Mouse (Mus musculus) heart, embryonic 13.5 days (tissue): ENCODE measurements around the gene Tmem11. TPM values are rescaled to one million over a fixed set of nuclear protein-coding genes. Genes with fewer than 3 reads are reported as not detected.

ENCODE experiments used
- ATAC-seq: fragments of 200-750 bp; cut with Nextera tagmentation; 2 replicates; pipeline ENCODE4 v1.8.0; 2017; ENCODE audit warnings: moderate TSS enrichment; ENCODE audit not compliant: insufficient number of reproducible peaks, low FRiP score, low TSS enrichment; ENCODE audit errors: extremely low read depth
- H3K27ac ChIP-seq: fragments of 300-500 bp; sonication (generic); replicated peaks from 2 replicates; pipeline ENCODE4 v1.5.1; 2015; ENCODE audit warnings: moderate library complexity, mild to moderate bottlenecking, inconsistent platforms
- H3K27me3 ChIP-seq: fragments of 300-500 bp; sonication (generic); replicated peaks from 2 replicates; pipeline ENCODE4 v1.6.1; 2015; ENCODE audit warnings: mild to moderate bottlenecking, inconsistent platforms
- H3K36me3 ChIP-seq: fragments of 300-500 bp; sonication (generic); 2 replicates; pipeline ENCODE4 v1.6.1; 2015; ENCODE audit warnings: mild to moderate bottlenecking, inconsistent platforms
- H3K4me1 ChIP-seq: fragments of 300-500 bp; sonication (generic); 2 replicates; pipeline ENCODE4 v1.6.1; 2015; ENCODE audit warnings: inconsistent platforms
- H3K4me2 ChIP-seq: fragments of 300-500 bp; sonication (generic); 2 replicates; pipeline ENCODE4 v1.6.1; 2015; ENCODE audit warnings: inconsistent platforms, mild to moderate bottlenecking, moderate library complexity
- H3K4me3 ChIP-seq: fragments of 300-500 bp; sonication (generic); 2 replicates; pipeline ENCODE4 v1.5.1; 2015; ENCODE audit warnings: moderate library complexity, mild to moderate bottlenecking, inconsistent platforms
- H3K9ac ChIP-seq: fragments of 300-500 bp; sonication (generic); 2 replicates; pipeline ENCODE4 v1.6.1; 2015; ENCODE audit warnings: inconsistent platforms, mild to moderate bottlenecking, moderate library complexity
- H3K9me3 ChIP-seq: fragments of 300-500 bp; sonication (generic); 2 replicates; pipeline ENCODE4 v1.6.1; 2016; ENCODE audit warnings: inconsistent platforms
- WGBS: fragments of 180-500 bp; shearing (Covaris S2); methylation state at CpG from one replicate; pipeline ENCODE4 v1.1.7; 2015; ENCODE audit warnings: mixed read lengths; 5-methylcytosine and 5-hydroxymethylcytosine counted together
- polyA plus RNA-seq: library from polyadenylated mRNA; unstranded; fragments of >200 nt; fragmentation: Nextera tagmentation; extraction: Ambion mirVana; gene quantifications from 2 replicates; pipeline ENCODE4 v1.2.1, GENCODE M21; 2015

The Tmem11 gene
- 60.6 and 68.6 TPM in 2 replicates for polyA plus RNA-seq

DNA sequence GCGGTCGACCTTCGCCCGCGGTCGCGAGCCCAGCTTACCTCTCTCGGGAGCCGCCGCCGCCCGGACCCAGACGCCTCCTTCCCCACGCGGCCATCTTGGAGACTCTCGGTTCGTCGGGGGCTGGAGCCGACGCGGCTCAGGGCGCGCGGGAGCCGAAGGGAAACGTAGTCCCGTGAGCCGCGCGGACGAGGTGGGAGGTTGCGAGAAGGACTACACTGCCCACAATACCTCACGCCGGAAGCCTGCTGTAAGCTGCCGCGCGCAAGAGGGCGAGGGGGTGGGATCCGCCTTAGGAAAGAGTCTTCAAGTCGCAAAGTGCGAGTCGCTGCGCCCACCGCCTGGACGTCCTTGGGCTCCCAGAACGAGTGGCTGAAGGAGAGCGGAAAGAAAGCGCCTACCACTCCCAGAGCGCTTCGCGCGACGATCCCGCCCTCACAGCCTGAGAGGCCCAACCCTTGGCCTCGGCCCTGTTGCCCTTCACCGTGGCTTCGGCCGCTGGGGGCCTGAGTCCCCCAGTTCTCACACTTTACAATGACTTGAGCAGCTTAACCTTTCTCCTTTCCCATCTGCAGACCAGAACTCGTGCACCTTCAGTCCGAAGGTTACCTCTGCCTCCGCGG lies at the start of gene Tmem11:
TSS of gene Tmem11 (minus strand) at position 598 of the 620 bp plus-strand sequence.
- ATAC-seq, result peak; percentile 90
- Histone ChIP-seq H3K4me3 (peak within 1 kb of the TSS; percentile 99), H3K9me3 (no peaks in the 10 kb centered on the region), H3K27ac (peak within 1 kb of the TSS; percentile 98), H3K9ac (peak within 1 kb of the TSS; percentile 98), H3K4me2 (peak within 1 kb of the TSS; percentile 83), H3K4me1 (peaks cover 49% of the 10 kb centered on the region), H3K36me3 (peaks cover 14% of the 10 kb centered on the region), H3K27me3 (no peaks in the 10 kb centered on the region)
- WGBS, result under 1% methylated on average over 62 of the region's 62 CpGs

DNA sequence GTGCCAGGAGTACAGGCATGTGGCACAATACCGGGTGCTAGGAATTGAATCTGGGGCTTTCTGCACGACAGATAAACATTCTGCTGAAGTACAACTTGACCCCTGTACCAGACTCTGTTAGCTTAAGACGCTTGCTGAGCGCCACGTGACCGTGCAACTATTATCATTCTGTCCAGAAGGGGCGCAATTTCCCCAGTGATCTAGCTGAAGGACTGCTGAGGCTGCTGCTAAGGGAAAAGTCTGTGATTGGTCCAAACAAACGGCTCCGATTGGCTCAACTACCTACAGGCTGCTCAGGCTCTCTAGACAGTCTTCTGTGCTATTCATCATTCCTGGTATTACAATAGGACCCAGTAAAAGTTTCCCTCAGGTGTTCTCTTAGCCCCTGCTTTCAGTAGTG lies 48.2 kb upstream of the Tmem11 start:
- Histone ChIP-seq H3K4me1 (peaks cover 28% of the 10 kb centered on the region), H3K27me3 (no peaks in the 10 kb centered on the region), H3K27ac (0 out of 2 replicates have a peak overlapping the region, but pooled peaks have one; percentile 16), H3K9ac (peak overlapping the region; percentile 55), H3K9me3 (no peaks in the 10 kb centered on the region), H3K36me3 (no peaks in the 10 kb centered on the region), H3K4me2 (peak overlapping the region; percentile 62), H3K4me3 (peak overlapping the region; percentile 24)
- ATAC-seq, result no peak
- under 1% methylated on average over 9 of the region's 9 CpGs for WGBS

DNA sequence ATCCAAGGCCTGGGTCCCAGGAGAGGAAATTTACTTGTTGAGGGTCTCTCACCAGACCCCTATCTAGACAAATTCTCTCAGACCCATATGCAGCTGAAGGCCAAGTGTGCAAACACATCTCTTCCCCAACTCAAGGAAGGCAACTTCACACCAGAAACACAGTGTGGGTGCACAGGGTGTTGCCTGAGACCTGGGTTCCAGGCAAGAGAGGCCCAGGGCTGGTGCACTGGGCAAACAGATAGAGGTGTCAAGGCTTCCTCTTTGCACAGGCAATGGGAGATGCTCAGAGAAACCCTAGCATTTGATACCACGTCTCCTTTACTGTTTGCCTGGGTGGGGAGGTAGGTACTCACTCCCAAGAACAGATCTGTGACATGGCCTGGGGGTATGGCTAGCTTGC lies 45.9 kb upstream of the Tmem11 start:
- no peak overlapping the region for H3K27ac ChIP-seq
- no peak overlapping the region for H3K9ac ChIP-seq
- WGBS, result 65% methylated on average over 1 of the region's 1 CpGs
- H3K4me2 ChIP-seq, result no peak overlapping the region
- no peaks in the 10 kb centered on the region for H3K27me3 ChIP-seq
- no peak for ATAC-seq
- H3K36me3 ChIP-seq, result peaks cover 14% of the 10 kb centered on the region
- H3K4me1 ChIP-seq, result peaks cover 15% of the 10 kb centered on the region
- H3K4me3 ChIP-seq, result no peak overlapping the region
- no peaks in the 10 kb centered on the region for H3K9me3 ChIP-seq

DNA sequence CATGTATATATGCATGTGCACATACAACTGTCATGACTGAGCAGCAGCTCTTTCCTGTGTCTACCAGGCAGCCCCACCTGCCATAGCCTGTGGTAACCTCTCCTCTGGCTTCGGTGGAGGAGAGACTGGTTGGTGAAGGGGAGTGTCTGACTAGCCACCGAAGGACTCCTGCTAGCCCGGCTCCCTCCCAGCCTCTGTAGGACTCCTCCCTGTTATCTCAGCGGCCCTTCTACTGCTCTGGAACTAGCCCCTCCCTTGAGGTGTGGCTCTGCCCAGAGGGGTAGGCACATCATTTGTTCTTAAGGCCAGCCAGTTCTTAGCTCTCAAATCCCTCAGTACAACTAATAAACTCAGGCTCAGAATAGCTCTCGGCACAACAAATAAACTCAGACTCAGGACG lies 45.4 kb upstream of the Tmem11 start:
- 28% methylated on average over 6 of the region's 6 CpGs for WGBS
- H3K27me3 ChIP-seq, result no peaks in the 10 kb centered on the region
- no peak overlapping the region for H3K27ac ChIP-seq
- H3K9me3 ChIP-seq, result no peaks in the 10 kb centered on the region
- H3K9ac ChIP-seq, result no peak overlapping the region
- 0 out of 2 replicates have a peak, but pooled peaks have one; percentile 44 for ATAC-seq
- H3K4me1 ChIP-seq, result peaks cover 13% of the 10 kb centered on the region
- no peak overlapping the region for H3K4me3 ChIP-seq
- peaks cover 15% of the 10 kb centered on the region for H3K36me3 ChIP-seq
- no peak overlapping the region for H3K4me2 ChIP-seq

DNA sequence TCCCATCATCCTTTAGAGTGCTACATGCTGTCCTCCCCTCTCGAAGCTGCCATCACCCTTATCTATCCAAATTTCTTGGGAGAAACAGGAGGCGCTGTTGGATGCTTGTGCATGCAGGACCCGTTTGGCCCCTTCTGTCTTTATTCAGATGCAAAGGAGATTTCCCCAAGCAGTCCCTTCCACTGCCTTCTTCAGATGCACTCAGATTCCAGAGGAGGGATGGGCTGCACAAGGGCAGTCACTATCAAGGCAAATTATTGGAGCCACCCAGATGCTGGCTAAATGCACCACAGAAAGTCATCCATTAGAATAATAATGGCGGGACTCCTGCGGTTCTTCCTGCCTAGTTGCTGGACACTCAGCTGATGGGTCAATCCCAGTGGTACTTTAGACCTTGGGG lies 43.9 kb upstream of the Tmem11 start:
- no peaks in the 10 kb centered on the region for H3K27me3 ChIP-seq
- no peak overlapping the region for H3K4me2 ChIP-seq
- H3K4me1 ChIP-seq, result peaks cover 13% of the 10 kb centered on the region
- 68% methylated on average over 5 of the region's 5 CpGs for WGBS
- H3K36me3 ChIP-seq, result peaks cover 15% of the 10 kb centered on the region
- no peaks in the 10 kb centered on the region for H3K9me3 ChIP-seq
- no peak for ATAC-seq
- H3K27ac ChIP-seq, result no peak overlapping the region
- H3K4me3 ChIP-seq, result no peak overlapping the region
- H3K9ac ChIP-seq, result no peak overlapping the region

DNA sequence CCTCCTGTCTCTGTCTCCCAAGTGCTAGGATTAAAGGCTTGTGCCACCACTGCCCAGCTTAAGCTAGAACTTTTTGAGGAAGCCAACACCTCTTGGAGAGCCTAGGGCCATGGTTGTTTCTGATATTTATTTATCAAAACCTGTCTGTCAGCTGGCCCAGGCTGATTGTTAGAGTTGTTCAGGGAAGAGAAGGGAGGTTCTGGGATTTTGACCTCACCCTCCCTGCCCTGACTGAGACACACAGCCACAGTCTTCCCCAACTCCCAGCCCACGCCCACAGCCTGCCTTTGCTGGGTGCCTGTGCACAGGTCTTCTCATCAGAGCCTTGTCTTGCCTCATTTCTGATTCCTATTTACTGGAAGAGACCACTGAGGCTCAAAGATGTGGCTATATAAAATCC lies 43.1 kb upstream of the Tmem11 start:
- Histone ChIP-seq H3K9me3 (no peaks in the 10 kb centered on the region), H3K4me3 (no peak overlapping the region), H3K27ac (no peak overlapping the region), H3K27me3 (no peaks in the 10 kb centered on the region), H3K9ac (no peak overlapping the region), H3K4me2 (no peak overlapping the region), H3K36me3 (peaks cover 15% of the 10 kb centered on the region), H3K4me1 (peaks cover 8% of the 10 kb centered on the region)
- 96% methylated on average over 1 of the region's 1 CpGs for WGBS
- ATAC-seq, result no peak

DNA sequence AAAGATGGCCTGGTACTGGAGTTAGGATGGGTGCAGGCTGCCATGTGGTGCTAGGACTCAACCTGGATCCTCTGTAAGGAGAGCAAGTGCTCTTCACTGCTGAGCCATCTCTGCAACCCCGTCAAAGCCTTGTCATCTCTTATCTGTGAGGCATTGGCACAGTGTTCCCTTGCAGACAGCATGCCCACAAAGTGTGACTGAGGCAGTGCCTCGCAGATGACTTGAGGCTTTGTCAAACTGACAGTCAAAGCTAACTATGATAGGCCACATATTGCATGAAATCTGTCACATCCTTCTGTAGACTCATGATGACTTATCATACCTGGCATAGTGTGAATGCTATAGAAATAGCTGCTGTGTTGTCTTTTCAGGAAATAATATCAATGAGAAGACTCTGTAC lies 40.9 kb upstream of the Tmem11 start:
- Histone ChIP-seq H3K9me3 (no peaks in the 10 kb centered on the region), H3K4me3 (no peak overlapping the region)

DNA sequence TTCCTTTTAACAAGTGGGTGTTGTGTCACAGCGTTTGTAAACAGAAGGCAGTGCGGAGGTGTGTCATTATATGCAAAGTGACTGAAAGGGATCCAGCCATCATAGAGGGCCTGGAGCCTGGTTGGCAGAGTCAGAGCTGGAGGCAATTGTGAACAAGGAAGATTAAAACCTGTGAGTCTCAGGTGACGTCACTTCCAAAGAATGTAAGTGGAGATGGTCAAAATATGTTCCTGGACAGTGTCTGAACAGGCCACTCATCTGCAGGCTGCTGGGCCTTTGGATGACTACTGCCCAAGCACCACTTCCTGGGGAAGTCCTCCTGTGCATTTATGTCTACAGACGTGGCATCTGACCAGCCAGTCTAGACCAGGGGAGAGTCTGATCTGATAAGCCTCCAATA lies 36.1 kb upstream of the Tmem11 start:
- H3K9ac ChIP-seq, result no peak overlapping the region
- no peaks in the 10 kb centered on the region for H3K27me3 ChIP-seq
- peak overlapping the region; percentile 85 for H3K27ac ChIP-seq
- no peaks in the 10 kb centered on the region for H3K9me3 ChIP-seq
- no peak overlapping the region for H3K4me3 ChIP-seq
- H3K4me1 ChIP-seq, result peaks cover 39% of the 10 kb centered on the region
- ATAC-seq, result no peak
- peaks cover 4% of the 10 kb centered on the region; the same call in 1 of the 2 replicates for H3K36me3 ChIP-seq
- 52% methylated on average over 4 of the region's 4 CpGs for WGBS
- peak overlapping the region; percentile 84; the same call in 1 of the 2 replicates for H3K4me2 ChIP-seq

More for the DNA sequence above, 40.9 kb upstream of the Tmem11 start:
- Histone ChIP-seq H3K27ac (no peak overlapping the region), H3K9ac (no peak overlapping the region), H3K36me3 (peaks cover 15% of the 10 kb centered on the region), H3K4me1 (peaks cover 8% of the 10 kb centered on the region), H3K4me2 (no peak overlapping the region), H3K27me3 (no peaks in the 10 kb centered on the region)
- 47% methylated on average over 2 of the region's 2 CpGs for WGBS
- no peak for ATAC-seq

DNA sequence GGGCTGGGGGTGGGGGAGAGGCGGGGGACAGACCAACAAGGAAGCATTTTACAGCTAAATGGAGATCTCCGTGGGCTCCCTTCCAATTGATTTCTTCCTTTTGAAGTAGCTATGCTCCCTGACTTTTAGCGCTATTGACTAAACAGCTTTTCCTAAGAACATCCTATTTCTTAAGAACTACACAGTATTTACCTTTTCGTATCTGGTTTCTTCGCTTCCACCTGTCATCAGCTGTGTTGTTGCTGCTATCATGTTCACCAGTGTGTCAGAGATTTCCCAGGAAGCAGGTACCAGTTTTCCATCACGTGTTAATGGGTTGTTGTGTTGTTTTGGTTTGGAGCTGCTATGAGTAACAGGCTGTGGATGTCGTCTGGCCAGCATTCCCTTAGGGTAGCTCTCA lies 35.4 kb upstream of the Tmem11 start, which contains the start of gene Natd1:
TSS of gene Natd1 (minus strand) at position 260 of the 400 bp plus-strand sequence.
- Histone ChIP-seq H3K4me3 (peak within 1 kb of the TSS; percentile 83), H3K27me3 (no peaks in the 10 kb centered on the region), H3K9me3 (no peaks in the 10 kb centered on the region), H3K4me2 (peak within 1 kb of the TSS; percentile 84), H3K27ac (peak within 1 kb of the TSS; percentile 85), H3K4me1 (peaks cover 39% of the 10 kb centered on the region), H3K36me3 (no peaks in the 10 kb centered on the region), H3K9ac (peak within 1 kb of the TSS; percentile 91)
- ATAC-seq, result no peak
- 20% methylated on average over 7 of the region's 7 CpGs for WGBS

DNA sequence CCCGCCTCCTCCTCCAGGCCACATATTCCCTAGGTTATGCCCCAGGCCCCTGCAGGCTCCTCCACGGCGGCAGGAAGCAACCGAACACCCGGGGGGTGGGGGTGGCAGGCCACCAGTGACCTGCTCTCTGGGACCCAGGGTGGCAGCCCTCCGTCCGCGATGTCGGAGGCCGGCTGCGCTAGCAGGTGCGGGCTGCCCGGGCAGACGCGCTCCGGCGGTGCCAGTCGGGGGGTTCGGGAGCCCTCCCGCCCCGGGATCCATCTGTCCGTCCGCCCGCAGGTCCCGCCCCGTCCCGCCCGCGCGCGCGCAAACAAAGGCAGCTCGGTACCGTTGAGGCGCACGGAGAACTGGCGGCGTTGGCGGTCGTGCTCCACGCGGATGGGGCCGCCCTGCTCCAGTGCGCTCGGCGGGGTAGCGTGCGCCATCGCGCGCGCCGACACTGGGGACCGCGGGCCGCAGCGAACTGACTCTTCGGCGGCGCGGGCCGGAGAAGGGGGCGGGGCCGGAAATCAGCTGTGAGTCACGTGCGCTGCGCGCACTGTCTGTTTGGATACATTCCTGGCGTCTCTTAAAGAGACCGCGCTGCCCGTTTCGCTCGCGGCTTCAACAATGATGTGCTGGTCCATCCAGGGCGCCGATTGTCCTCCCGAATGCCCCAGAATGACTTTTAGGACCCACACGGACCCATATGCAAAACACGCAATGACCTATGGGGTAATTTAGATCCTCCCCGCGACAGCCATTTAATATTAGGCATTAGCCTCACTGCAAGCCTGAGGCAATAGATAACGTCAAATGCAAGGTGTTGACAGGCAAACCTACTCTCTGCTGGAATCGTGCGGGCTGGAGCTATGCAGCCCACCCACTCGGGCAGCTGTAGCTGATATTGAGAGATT lies 34.5 kb upstream of the Tmem11 start:
- peak; percentile 83 for ATAC-seq
- H3K4me1 ChIP-seq, result peaks cover 39% of the 10 kb centered on the region
- peak overlapping the region; percentile 91 for H3K9ac ChIP-seq

DNA sequence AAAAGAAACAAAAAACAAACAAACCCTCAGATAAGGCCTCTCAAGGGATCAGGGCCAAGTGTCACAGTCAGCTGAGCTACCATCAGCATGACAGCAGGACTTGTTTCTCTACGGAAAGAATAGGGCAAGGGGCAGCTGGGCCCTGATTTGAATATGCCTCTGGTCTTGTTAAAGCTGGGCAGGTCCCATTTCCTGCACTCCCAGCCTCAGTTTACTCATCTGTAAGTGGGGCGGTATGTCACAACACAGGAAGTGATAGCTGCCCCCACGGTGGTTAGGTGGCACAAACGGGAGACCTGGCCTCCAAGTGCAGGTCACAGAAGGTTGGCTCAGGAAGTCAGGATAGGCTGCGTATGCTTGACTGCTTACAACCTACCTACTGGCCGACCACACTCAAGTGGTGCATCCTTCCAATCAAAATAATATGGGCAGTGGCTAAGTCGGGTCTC lies 33.5 kb upstream of the Tmem11 start:
- Histone ChIP-seq H3K4me1 (peaks cover 39% of the 10 kb centered on the region), H3K9me3 (no peaks in the 10 kb centered on the region), H3K27me3 (no peaks in the 10 kb centered on the region), H3K9ac (peak overlapping the region; percentile 91), H3K36me3 (no peaks in the 10 kb centered on the region), H3K4me3 (peak overlapping the region; percentile 83), H3K27ac (peak overlapping the region; percentile 1), H3K4me2 (peak overlapping the region; percentile 84)
- 18% methylated on average over 7 of the region's 7 CpGs for WGBS
- no peak for ATAC-seq

More for the DNA sequence above, 34.5 kb upstream of the Tmem11 start:
- under 1% methylated on average over 85 of the region's 86 CpGs for WGBS
- H3K27me3 ChIP-seq, result no peaks in the 10 kb centered on the region
- peak overlapping the region; percentile 83 for H3K4me3 ChIP-seq
- H3K9me3 ChIP-seq, result no peaks in the 10 kb centered on the region
- peak overlapping the region; percentile 85 for H3K27ac ChIP-seq
- peak overlapping the region; percentile 84 for H3K4me2 ChIP-seq
- no peaks in the 10 kb centered on the region for H3K36me3 ChIP-seq
